Mouse (Mus musculus) adrenal gland, postnatal 36 days (tissue): ENCODE measurements around the gene Hsdl1. TPM values are rescaled to one million over a fixed set of nuclear protein-coding genes. Genes with fewer than 3 reads are reported as not detected.

ENCODE experiments used
- DNase-seq, 2 experiments: peaks; one replicate each; pipeline ENCODE4 v3.0.0; 2021; ENCODE audit warnings: mixed read lengths in 1 of 2
- total RNA-seq, 2 experiments: library from RNA; stranded (reverse); gene quantifications; 2 replicates each; pipeline ENCODE4 v1.2.3; 2021

Hsdl1 gene
- total RNA-seq, 2 experiments from 2014 or later: 22.7 to 52.4 TPM

- DNase-seq: no peak
These were observed 43.6 kb downstream of the Hsdl1 start for GRCm38 (mm10) chr8:119531397-119531796.

- peak; percentile 22 to 37 for DNase-seq
These were observed 44.0 kb downstream of the Hsdl1 start for GRCm38 (mm10) chr8:119530937-119531336.

- DNase-seq: no peak
These were observed 46.2 kb downstream of the Hsdl1 start for GRCm38 (mm10) chr8:119528762-119529161.

GRCm38 (mm10) chr8:119520102-119520501, 54.9 kb downstream of the Hsdl1 start:
- no peak for DNase-seq

- DNase-seq: no peak
These were observed 58.3 kb downstream of the Hsdl1 start for GRCm38 (mm10) chr8:119516674-119517073.

- DNase-seq: no peak
These were observed 59.2 kb downstream of the Hsdl1 start for GRCm38 (mm10) chr8:119515767-119516166.

- DNase-seq: no peak
These were observed 60.0 kb downstream of the Hsdl1 start for GRCm38 (mm10) chr8:119514940-119515339.

- no peak for DNase-seq
These were observed 61.6 kb downstream of the Hsdl1 start for GRCm38 (mm10) chr8:119513405-119513804.

Other genes with a start within 250 kb of the Hsdl1 start
- gene Hsbp1, start 230.7 kb downstream of the Hsdl1 start, total RNA-seq: 100 to 1,000 TPM; 199 to 210 TPM
- 10 to 100 TPM; 42.2 to 57.9 TPM for gene Mlycd, start 180.3 kb downstream of the Hsdl1 start, total RNA-seq
- 100 to 1,000 TPM in 1 of 2 experiments, 10 to 100 TPM in 1; 60.9 to 140 TPM for gene Osgin1, start 141.1 kb downstream of the Hsdl1 start, total RNA-seq
- gene Necab2, start 128.5 kb downstream of the Hsdl1 start, total RNA-seq: 1 to 10 TPM; 5.4 to 7.3 TPM
- under 1 TPM in 1 of 2 experiments, not detected in 1; 0.40 TPM for gene Slc38a8, start 73.5 kb downstream of the Hsdl1 start, total RNA-seq
- 100 to 1,000 TPM in 1 of 2 experiments, 10 to 100 TPM in 1; 89.2 to 106 TPM for gene Mbtps1, start 16.4 kb downstream of the Hsdl1 start, total RNA-seq
- gene Dnaaf1, start 52 bp upstream of the Hsdl1 start, total RNA-seq: under 1 TPM in 1 of 2 experiments, not detected in 1; 0.10 TPM
- 10 to 100 TPM; 11.4 to 12.5 TPM for gene Taf1c, start 30.0 kb upstream of the Hsdl1 start, total RNA-seq
- not detected for gene Adad2, start 37.6 kb upstream of the Hsdl1 start, total RNA-seq
- gene Kcng4, start 60.5 kb upstream of the Hsdl1 start, total RNA-seq: under 1 TPM; 0.30 to 0.33 TPM
- 10 to 100 TPM in 1 of 2 experiments, 1 to 10 TPM in 1; 9.7 to 15.6 TPM for gene Wfdc1, start 91.2 kb upstream of the Hsdl1 start, total RNA-seq
- gene Atp2c2, start 124.8 kb upstream of the Hsdl1 start, total RNA-seq: under 1 TPM; 0.17 to 0.46 TPM
- gene Tldc1, start 203.2 kb upstream of the Hsdl1 start, total RNA-seq: 10 to 100 TPM; 11.0 to 17.4 TPM